Mouse (Mus musculus): Measurements from ENCODE around the gene Vmn1r188. TPM values are rescaled to one million over a fixed set of nuclear protein-coding genes. Genes with fewer than 3 reads are reported as not detected.
"Not testable (repeated sequence)": the region's sequence is repeated elsewhere in the genome, so short reads cannot be mapped to it uniquely, and the experiment has no call there.

Gene Vmn1r188
- polyA plus RNA-seq, 1 experiment: not detected

DNA sequence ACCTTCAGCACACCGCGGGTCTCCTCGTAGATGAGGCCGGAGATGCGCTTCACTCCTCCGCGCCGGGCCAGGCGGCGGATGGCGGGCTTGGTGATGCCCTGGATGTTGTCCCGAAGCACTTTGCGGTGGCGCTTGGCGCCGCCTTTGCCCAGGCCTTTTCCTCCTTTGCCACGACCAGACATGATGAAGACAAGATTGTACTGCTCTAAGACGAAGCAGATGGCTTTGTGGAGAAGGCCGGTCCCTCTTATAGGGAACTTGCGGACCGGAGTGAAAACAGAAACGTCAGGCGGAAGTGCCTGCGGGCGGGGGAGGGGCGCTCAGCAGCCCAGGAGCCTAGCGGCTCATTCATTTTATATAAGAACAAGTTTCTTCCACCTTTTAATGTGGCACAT is 43.1 kb upstream of the Vmn1r188 start, which contains the start of gene Hist1h4i:
Gene Hist1h4i (minus strand): TSS at position 221 of the 395 bp plus-strand sequence.
- not testable (repeated sequence) for H3K79me2 ChIP-seq (ENCODE audit: control insufficient read depth, insufficient read depth); H3K27me3 ChIP-seq (ENCODE audit: control insufficient read depth, insufficient read depth, insufficient read length); H3K36me3 ChIP-seq (ENCODE audit: control insufficient read depth, insufficient read depth); H3ac ChIP-seq (ENCODE audit: control insufficient read depth, insufficient read length)
- TF ChIP-seq SRF (IDR thresholded peaks at IDR 0.05; ENCODE audit: control insufficient read depth, insufficient read length, low read depth): peak; percentile 25
- TF ChIP-seq POLR2AphosphoS2 (IDR thresholded peaks at IDR 0.05; ENCODE audit: insufficient read length, low read depth): peak; percentile 98
- peak; percentile 92 for TF ChIP-seq POLR2A (IDR thresholded peaks at IDR 0.05; ENCODE audit: insufficient read length, low read depth)
- peak within 1 kb of the TSS; percentile 28 for H3K4me3 ChIP-seq
- peak within 1 kb of the TSS; percentile 86 for H3K4me2 ChIP-seq (ENCODE audit: low read depth)

DNA sequence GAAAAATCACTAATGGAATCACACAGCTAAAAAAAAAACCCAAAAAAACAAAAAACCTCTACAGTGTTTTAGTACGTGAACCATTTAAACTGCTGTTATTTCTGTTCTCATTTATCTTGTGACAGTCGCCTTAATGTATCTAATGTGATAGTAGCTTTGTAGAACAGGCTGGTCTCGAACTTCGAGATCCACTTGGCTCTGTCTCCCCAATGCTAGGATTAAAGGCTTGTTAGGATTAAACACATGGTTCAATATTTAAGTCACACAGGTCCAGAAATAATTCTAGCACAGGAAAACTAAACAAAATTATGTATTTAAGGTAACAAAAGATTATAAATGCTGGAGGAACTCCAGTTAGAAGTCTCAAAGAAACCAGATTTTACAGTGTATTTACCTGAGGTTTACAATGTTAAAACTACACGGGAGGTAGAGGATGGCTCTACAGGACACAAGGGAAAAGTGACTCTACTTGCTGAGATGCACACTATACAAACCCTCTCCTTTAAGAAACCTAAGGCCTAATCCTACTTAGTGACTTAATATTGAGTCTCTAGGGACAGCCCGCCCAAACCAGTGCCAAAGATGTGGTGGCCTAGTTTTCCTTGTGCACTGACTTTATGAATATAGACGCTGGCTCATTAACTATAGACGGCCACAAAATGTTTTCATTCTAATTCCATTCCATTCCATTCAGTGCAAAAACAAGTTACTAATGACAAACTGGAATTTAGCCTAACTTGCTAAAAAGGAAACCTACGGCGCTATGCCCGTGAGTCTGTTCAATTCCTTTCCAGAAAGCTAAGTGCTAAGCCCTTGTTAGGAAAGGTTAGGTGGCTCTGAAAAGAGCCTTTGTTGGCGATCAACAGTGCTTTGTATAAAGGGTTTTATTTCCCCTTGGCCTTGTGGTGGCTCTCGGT is 42.3 kb upstream of the Vmn1r188 start:
- H3ac ChIP-seq (ENCODE audit: control insufficient read depth, insufficient read length): no peak overlapping the region
- peak overlapping the region; percentile 28 for H3K4me3 ChIP-seq
- no peaks in the 10 kb centered on the region for H3K27me3 ChIP-seq (ENCODE audit: control insufficient read depth, insufficient read depth, insufficient read length)
- no peaks in the 10 kb centered on the region for H3K79me2 ChIP-seq (ENCODE audit: control insufficient read depth, insufficient read depth)
- H3K4me2 ChIP-seq (ENCODE audit: low read depth): peak overlapping the region; percentile 70
- H3K36me3 ChIP-seq (ENCODE audit: control insufficient read depth, insufficient read depth): no peaks in the 10 kb centered on the region
- TF ChIP-seq REST (IDR thresholded peaks at IDR 0.05; ENCODE audit: insufficient read depth, insufficient read length): no peak
- TF ChIP-seq MAX (IDR thresholded peaks at IDR 0.05; ENCODE audit: low read depth): no peak
- no peak for TF ChIP-seq TCF3 (IDR thresholded peaks at IDR 0.05; ENCODE audit: insufficient read length, low read depth)
- TF ChIP-seq TCF12 (IDR thresholded peaks at IDR 0.05; ENCODE audit: insufficient read depth, poor library complexity, severe bottlenecking): no peak
- no peak for TF ChIP-seq MYOG (IDR thresholded peaks at IDR 0.05; ENCODE audit: control insufficient read depth in 1 of 3, insufficient read depth in 1 of 3, insufficient read length in 2 of 3, low read depth in 2 of 3)
- TF ChIP-seq USF1 (IDR thresholded peaks at IDR 0.05; ENCODE audit: low read depth): no peak
- TF ChIP-seq POLR2AphosphoS2 (IDR thresholded peaks at IDR 0.05; ENCODE audit: insufficient read length, low read depth): no peak
- TF ChIP-seq CEBPB (IDR thresholded peaks at IDR 0.05; ENCODE audit: insufficient read depth, poor library complexity, severe bottlenecking): no peak
- TF ChIP-seq POLR2A (IDR thresholded peaks at IDR 0.05; ENCODE audit: insufficient read length, low read depth): no peak
- no peak for TF ChIP-seq SRF (IDR thresholded peaks at IDR 0.05; ENCODE audit: control insufficient read depth, insufficient read length, low read depth)
- no peak for TF ChIP-seq MYOD1 (IDR thresholded peaks at IDR 0.05; ENCODE audit: control insufficient read depth in 1 of 3, insufficient read length in 2 of 3, low read depth in 2 of 3)
- no peak for TF ChIP-seq E2F4 (IDR thresholded peaks at IDR 0.05; ENCODE audit: insufficient read depth)

DNA sequence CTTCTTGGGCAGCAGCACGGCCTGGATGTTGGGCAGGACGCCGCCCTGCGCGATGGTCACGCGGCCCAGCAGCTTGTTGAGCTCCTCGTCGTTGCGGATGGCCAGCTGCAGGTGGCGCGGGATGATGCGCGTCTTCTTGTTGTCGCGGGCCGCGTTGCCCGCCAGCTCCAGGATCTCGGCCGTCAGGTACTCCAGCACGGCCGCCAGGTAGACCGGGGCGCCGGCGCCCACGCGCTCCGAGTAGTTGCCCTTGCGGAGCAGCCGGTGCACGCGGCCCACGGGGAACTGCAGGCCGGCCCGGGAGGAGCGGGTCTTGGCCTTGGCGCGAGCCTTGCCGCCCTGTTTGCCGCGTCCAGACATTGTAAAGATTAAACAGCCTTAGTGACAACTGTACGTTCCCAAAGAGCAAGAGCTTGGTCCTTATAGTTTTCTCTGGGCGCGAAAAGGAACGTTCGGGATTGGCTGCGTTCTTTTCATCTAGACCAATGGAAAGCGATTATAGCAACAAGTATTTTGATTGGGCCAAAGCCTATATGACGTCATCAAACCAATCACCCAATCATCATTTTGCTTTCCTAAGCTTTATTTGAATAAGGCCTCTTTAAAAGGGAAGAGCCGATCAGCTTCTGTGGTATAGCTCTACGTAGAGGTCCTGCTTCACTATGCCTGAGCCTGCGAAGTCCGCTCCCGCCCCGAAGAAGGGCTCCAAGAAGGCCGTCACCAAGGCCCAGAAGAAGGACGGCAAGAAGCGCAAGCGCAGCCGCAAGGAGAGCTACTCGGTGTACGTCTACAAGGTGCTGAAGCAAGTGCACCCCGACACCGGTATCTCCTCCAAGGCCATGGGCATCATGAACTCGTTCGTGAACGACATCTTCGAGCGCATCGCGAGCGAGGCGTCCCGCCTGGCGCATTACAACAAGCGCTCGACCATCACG is 41.4 kb upstream of the Vmn1r188 start, which contains the start of the genes Hist1h2ag and Hist1h2bj:
Gene Hist1h2ag (minus strand): TSS at position 377 of the 935 bp plus-strand sequence.
Gene Hist1h2bj (plus strand): TSS at position 647 of the 935 bp plus-strand sequence.
- not testable (repeated sequence) for H3ac ChIP-seq (ENCODE audit: control insufficient read depth, insufficient read length); H3K36me3 ChIP-seq (ENCODE audit: control insufficient read depth, insufficient read depth); H3K79me2 ChIP-seq (ENCODE audit: control insufficient read depth, insufficient read depth); H3K27me3 ChIP-seq (ENCODE audit: control insufficient read depth, insufficient read depth, insufficient read length)
- peak; percentile 86 for TF ChIP-seq POLR2AphosphoS2 (IDR thresholded peaks at IDR 0.05; ENCODE audit: insufficient read length, low read depth)
- TF ChIP-seq E2F4 (IDR thresholded peaks at IDR 0.05; ENCODE audit: insufficient read depth): peak; percentile 95
- TF ChIP-seq POLR2A (IDR thresholded peaks at IDR 0.05; ENCODE audit: insufficient read length, low read depth): peak; percentile 85
- Histone ChIP-seq H3K4me2 (ENCODE audit: low read depth) (peak within 1 kb of the TSS; percentile 76), H3K4me3 (peak within 1 kb of the TSS; percentile 28)

DNA sequence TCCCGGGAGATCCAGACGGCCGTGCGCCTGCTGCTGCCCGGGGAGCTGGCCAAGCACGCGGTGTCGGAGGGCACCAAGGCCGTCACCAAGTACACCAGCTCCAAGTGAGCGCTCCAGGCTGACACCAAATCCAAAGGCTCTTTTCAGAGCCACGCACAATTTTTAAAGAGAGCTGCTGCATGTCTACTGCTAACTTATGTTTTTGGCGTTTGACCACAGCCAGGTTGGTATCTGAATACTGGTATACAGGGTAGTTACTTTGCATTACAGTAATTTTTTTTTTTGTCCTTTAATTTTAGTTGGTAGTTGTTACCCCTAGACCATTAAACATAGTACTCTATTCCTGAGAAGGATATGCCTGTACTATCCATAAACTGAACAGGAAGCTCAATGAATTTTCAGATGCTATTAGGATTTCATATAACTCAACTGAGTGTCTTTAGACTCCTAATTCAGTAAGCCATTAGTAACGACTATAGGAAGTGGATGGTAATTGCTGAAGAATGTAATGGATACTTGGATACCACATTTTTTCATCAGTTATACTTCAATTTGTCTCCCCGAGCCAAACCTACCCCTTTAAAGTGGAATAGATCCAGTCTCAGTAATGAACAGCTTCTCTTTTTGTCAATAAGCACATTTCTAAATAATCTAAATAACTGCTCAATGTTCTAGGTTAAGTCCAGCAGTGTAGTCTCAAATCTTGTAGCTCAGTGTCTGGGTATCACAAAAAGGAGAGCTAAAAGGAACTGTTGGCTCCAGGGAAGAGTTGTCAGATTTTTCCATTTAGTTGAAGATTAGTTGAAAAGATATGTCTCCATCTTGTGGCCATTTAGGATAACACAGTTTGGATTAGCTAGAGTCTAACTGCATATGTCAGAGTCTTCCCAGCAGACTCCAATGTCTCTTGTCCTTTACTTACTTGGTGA is 40.5 kb upstream of the Vmn1r188 start:
- H3K4me3 ChIP-seq: peak overlapping the region; percentile 28
- H3K4me2 ChIP-seq (ENCODE audit: low read depth): peak overlapping the region; percentile 76
- no peaks in the 10 kb centered on the region for H3K27me3 ChIP-seq (ENCODE audit: control insufficient read depth, insufficient read depth, insufficient read length)
- H3K79me2 ChIP-seq (ENCODE audit: control insufficient read depth, insufficient read depth): no peaks in the 10 kb centered on the region
- no peak for TF ChIP-seq E2F4 (IDR thresholded peaks at IDR 0.05; ENCODE audit: insufficient read depth)
- TF ChIP-seq POLR2A (IDR thresholded peaks at IDR 0.05; ENCODE audit: insufficient read length, low read depth): peak; percentile 44
- H3ac ChIP-seq (ENCODE audit: control insufficient read depth, insufficient read length): no peak overlapping the region
- no peaks in the 10 kb centered on the region for H3K36me3 ChIP-seq (ENCODE audit: control insufficient read depth, insufficient read depth)
